Mouse (Mus musculus): ENCODE measurements at regions not wholly inside any gene's neighbourhood (a gene's known extent, or its start where the extent isn't known, plus 50 kb on each side); places are given as distances from the start of the nearest gene placed in this dataset.

DNA sequence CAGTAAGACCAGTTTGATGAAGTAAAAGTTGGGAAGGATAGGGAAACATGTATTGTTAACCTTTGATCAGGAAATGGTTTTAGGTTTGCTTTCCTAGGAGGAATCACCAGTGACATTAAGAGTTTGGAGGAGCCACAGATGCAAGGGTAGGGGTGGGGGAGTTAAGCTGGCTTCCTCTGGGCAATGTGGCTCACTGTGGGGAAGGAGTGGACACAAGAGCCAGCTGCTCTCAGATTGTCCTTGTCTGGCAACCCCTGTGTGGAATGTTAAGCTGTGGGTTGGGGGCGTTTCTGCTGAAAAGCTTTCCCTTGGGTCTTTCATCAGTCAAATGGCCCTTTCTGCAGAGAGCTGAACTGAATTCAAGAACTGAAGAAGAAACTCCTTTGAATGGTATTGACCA, 251.1 kb upstream of the Sox11 start:
- H3K4me1 ChIP-seq (ENCODE audit: control insufficient read depth, insufficient read depth, low read length): no peaks in the 10 kb centered on the region
- no peaks in the 10 kb centered on the region for H3K36me3 ChIP-seq (ENCODE audit: control insufficient read depth, insufficient read depth, low read length)
- no peak overlapping the region for H3K4me3 ChIP-seq (ENCODE audit: insufficient read depth, low read depth, low read length)
- TF ChIP-seq CTCF (conservative IDR thresholded peaks at IDR 0.05; ENCODE audit: insufficient read depth, insufficient read length, low read depth, low read length) (no peak), POLR2A (IDR thresholded peaks at IDR 0.05; ENCODE audit: low read depth, low read length) (no peak)
- no peaks in the 10 kb centered on the region for H3K27me3 ChIP-seq (replicated peaks; ENCODE audit: control insufficient read depth, insufficient read depth, low read length)
- 97% methylated on average over 1 of the region's 1 CpGs for WGBS
- no peak overlapping the region for H3K27ac ChIP-seq (ENCODE audit: insufficient read depth, low read depth, low read length)
- DNase-seq: no peak

DNA sequence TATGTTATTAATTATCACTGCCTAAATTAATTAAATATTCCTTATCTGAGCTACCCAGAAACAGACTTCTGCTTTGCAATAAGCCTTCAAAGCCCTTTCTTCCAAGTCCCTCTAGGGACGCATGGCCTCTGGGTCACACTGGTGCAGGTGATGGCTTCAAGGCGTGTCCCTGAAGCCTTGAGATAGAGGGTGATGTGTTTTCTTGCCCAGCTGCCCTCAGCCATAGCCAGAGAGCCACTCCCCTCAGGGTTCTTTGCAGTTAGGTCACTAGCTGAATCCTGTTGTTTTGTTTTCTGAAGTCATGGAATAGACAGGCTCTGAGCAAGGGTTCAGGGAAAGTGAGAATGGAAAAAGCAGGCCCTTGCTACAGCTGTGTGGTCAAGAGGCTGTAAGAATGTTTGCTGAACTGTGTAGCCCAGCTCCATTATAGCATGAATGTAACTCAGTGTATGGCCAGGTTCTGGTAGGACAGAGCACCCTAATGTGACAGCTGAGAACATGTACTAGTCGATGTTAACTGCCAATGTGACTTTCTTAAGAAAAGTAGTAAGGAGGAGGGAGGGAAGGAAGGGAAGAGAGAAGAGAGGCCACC, 233.8 kb upstream of the Sox11 start:
- Histone ChIP-seq H3K27me3 (replicated peaks; ENCODE audit: control insufficient read depth, insufficient read depth, low read length) (no peaks in the 10 kb centered on the region), H3K4me1 (ENCODE audit: control insufficient read depth, insufficient read depth, low read length) (no peaks in the 10 kb centered on the region), H3K27ac (ENCODE audit: insufficient read depth, low read depth, low read length) (no peak overlapping the region), H3K36me3 (ENCODE audit: control insufficient read depth, insufficient read depth, low read length) (no peaks in the 10 kb centered on the region), H3K4me3 (ENCODE audit: insufficient read depth, low read depth, low read length) (no peak overlapping the region)
- TF ChIP-seq CTCF (conservative IDR thresholded peaks at IDR 0.05; ENCODE audit: insufficient read depth, insufficient read length, low read depth, low read length) (no peak), POLR2A (IDR thresholded peaks at IDR 0.05; ENCODE audit: low read depth, low read length) (no peak)
- no peak for DNase-seq
- 88% methylated on average over 3 of the region's 3 CpGs for WGBS

DNA sequence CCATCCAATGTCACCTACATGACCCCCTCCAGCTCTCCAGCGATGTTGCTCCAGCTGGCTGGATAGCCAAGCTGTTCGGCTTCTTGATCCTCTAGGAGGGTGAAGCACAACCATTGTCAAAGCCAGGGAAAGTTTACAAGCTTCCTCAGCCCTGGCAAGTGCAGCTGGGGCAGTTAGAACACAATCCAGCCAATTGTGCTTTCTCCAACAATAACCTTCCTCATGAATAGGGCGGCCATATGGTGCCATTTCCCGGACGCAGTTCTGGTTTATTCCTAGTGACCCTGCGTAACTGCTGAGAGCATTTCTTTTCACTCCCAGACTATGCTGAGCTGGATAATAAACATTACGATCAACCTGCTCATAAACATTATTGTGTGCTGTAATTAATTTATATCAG, 233.3 kb upstream of the Sox11 start:
- no peak for DNase-seq
- Histone ChIP-seq H3K36me3 (ENCODE audit: control insufficient read depth, insufficient read depth, low read length) (no peaks in the 10 kb centered on the region), H3K4me3 (ENCODE audit: insufficient read depth, low read depth, low read length) (no peak overlapping the region), H3K27ac (ENCODE audit: insufficient read depth, low read depth, low read length) (no peak overlapping the region), H3K4me1 (ENCODE audit: control insufficient read depth, insufficient read depth, low read length) (no peaks in the 10 kb centered on the region), H3K27me3 (replicated peaks; ENCODE audit: control insufficient read depth, insufficient read depth, low read length) (no peaks in the 10 kb centered on the region)
- WGBS: 58% methylated on average over 7 of the region's 7 CpGs
- TF ChIP-seq POLR2A (IDR thresholded peaks at IDR 0.05; ENCODE audit: low read depth, low read length) (no peak), CTCF (conservative IDR thresholded peaks at IDR 0.05; ENCODE audit: insufficient read depth, insufficient read length, low read depth, low read length) (no peak)

DNA sequence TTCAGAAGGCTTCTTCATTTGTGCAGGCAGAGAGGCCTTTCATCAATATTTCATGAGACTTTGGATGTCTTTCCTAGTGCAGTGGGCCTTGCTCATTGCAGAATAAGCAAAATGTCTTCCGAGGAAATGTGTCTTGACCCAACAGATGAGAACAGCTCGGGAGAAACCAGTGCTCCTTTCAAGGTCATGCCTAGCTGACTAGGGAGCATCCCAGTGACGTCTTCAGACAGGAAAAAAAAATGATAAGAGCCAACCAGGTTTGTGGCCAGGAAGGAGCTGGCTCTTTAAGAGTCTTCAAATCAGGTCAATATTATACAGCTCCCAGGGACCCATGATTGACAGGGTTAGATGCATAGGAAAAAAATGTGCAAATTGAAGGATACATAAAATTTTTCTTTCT, 224.9 kb upstream of the Sox11 start:
- no peak for DNase-seq
- Histone ChIP-seq H3K4me1 (ENCODE audit: control insufficient read depth, insufficient read depth, low read length) (no peaks in the 10 kb centered on the region), H3K27me3 (replicated peaks; ENCODE audit: control insufficient read depth, insufficient read depth, low read length) (no peaks in the 10 kb centered on the region), H3K27ac (ENCODE audit: insufficient read depth, low read depth, low read length) (no peak overlapping the region), H3K4me3 (ENCODE audit: insufficient read depth, low read depth, low read length) (no peak overlapping the region), H3K36me3 (ENCODE audit: control insufficient read depth, insufficient read depth, low read length) (no peaks in the 10 kb centered on the region)
- 61% methylated on average over 3 of the region's 3 CpGs for WGBS
- TF ChIP-seq POLR2A (IDR thresholded peaks at IDR 0.05; ENCODE audit: low read depth, low read length) (no peak), CTCF (conservative IDR thresholded peaks at IDR 0.05; ENCODE audit: insufficient read depth, insufficient read length, low read depth, low read length) (no peak)

DNA sequence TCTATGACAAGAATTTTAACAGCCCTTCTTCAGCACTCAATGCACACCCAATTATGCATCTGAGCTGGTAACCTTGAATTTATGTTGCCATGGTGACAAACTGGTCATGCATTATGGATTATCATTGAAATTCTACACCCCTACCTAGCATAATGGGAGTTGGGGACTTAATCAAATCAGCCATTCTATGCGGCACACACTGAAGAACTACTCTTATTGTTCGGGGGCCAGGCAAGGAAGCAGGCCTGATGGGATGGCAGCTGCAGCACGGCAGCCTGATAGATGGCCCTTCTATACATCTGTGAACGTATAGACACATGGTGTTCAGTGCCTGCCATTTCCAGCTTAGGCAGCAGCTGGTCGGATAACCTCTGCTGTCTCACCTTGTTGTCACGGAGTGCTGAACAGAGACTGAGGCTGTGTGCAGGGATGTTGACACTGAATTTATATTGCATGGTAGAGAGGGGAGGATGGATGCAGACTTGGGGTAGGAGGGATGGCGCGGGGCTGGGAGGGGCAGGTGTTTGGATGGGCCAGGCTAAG, 223.7 kb upstream of the Sox11 start:
- no peaks in the 10 kb centered on the region for H3K27me3 ChIP-seq (replicated peaks; ENCODE audit: control insufficient read depth, insufficient read depth, low read length)
- H3K4me1 ChIP-seq (ENCODE audit: control insufficient read depth, insufficient read depth, low read length): no peaks in the 10 kb centered on the region
- H3K27ac ChIP-seq (ENCODE audit: insufficient read depth, low read depth, low read length): no peak overlapping the region
- no peak for DNase-seq
- WGBS: 55% methylated on average over 8 of the region's 8 CpGs
- no peak overlapping the region for H3K4me3 ChIP-seq (ENCODE audit: insufficient read depth, low read depth, low read length)
- TF ChIP-seq CTCF (conservative IDR thresholded peaks at IDR 0.05; ENCODE audit: insufficient read depth, insufficient read length, low read depth, low read length) (no peak), POLR2A (IDR thresholded peaks at IDR 0.05; ENCODE audit: low read depth, low read length) (no peak)
- no peaks in the 10 kb centered on the region for H3K36me3 ChIP-seq (ENCODE audit: control insufficient read depth, insufficient read depth, low read length)

DNA sequence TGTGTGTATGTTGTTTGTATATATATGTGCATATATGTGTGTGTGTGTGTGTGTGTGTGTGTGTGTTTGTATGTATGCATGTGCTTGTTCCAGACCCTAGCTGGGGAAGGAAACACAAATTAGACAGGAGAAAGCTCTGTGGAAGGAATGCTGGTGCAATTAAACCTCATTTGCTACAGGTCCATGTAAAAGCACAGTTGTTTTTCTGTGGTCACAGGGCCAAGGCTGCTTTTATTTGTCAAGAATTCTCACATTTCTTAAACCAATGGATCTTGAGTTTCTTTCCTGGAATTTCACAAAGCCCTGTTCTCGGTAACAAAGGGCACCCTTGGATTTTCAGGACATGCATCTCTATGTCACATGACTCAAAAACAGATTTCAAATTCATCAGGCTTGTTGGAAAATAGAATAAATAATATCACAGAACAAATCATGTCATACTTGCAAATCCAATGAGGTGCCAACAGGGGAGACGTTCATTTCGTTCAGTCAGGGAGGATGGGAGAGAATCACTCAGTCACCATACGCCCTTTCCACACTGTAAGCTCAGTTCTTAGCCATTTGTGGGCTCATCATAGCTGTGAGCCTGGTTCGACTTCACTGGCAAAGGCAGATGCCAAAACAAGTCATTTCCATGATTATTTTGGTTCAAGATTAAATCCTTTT, 222.4 kb upstream of the Sox11 start:
- DNase-seq: no peak
- 71% methylated on average over 5 of the region's 5 CpGs for WGBS
- H3K4me3 ChIP-seq (ENCODE audit: insufficient read depth, low read depth, low read length): no peak overlapping the region

DNA sequence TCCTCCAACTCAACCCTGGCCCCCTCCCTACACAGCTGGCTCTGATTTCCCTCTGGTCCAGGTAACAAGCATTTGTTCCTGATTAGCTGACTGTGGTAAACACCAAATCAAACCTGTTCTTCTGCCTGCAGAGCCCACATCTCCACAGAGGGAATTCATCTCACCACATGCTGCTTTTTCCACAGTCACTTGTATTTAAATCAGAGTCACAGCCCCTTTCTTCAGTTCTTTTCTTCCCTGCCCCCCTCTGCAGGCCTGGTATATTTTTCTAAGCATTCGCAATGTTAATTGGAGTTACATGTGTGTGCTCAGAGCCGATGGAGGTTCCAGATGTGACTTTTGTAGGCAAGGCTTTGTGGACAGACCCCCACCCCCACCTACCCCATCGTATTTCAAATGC, 221.5 kb upstream of the Sox11 start:
- DNase-seq: no peak
- WGBS: 59% methylated on average over 3 of the region's 3 CpGs
- H3K27me3 ChIP-seq (replicated peaks; ENCODE audit: control insufficient read depth, insufficient read depth, low read length): no peaks in the 10 kb centered on the region
- H3K4me3 ChIP-seq (ENCODE audit: insufficient read depth, low read depth, low read length): no peak overlapping the region
- no peaks in the 10 kb centered on the region for H3K4me1 ChIP-seq (ENCODE audit: control insufficient read depth, insufficient read depth, low read length)
- no peak for TF ChIP-seq POLR2A (IDR thresholded peaks at IDR 0.05; ENCODE audit: low read depth, low read length)
- no peak for TF ChIP-seq CTCF (conservative IDR thresholded peaks at IDR 0.05; ENCODE audit: insufficient read depth, insufficient read length, low read depth, low read length)
- no peaks in the 10 kb centered on the region for H3K36me3 ChIP-seq (ENCODE audit: control insufficient read depth, insufficient read depth, low read length)
- no peak overlapping the region for H3K27ac ChIP-seq (ENCODE audit: insufficient read depth, low read depth, low read length)

More for the DNA sequence above, 222.4 kb upstream of the Sox11 start:
- Histone ChIP-seq H3K27ac (ENCODE audit: insufficient read depth, low read depth, low read length) (no peak overlapping the region), H3K36me3 (ENCODE audit: control insufficient read depth, insufficient read depth, low read length) (no peaks in the 10 kb centered on the region), H3K4me1 (ENCODE audit: control insufficient read depth, insufficient read depth, low read length) (no peaks in the 10 kb centered on the region), H3K27me3 (replicated peaks; ENCODE audit: control insufficient read depth, insufficient read depth, low read length) (no peaks in the 10 kb centered on the region)
- TF ChIP-seq CTCF (conservative IDR thresholded peaks at IDR 0.05; ENCODE audit: insufficient read depth, insufficient read length, low read depth, low read length) (no peak), POLR2A (IDR thresholded peaks at IDR 0.05; ENCODE audit: low read depth, low read length) (no peak)
